Comparison of ENCODE assay signal across 8 mouse cellular contexts in genomic region chr8:46639010-46639571, GRCm38 (mm10). TPM values are rescaled to one million over a fixed set of nuclear protein-coding genes. Genes with fewer than 3 reads are reported as not detected.
A peak's percentile ranks its signal among the peaks of the same experiment; 100 is the strongest.
DNase-seq lines count a peak whose midpoint lies in the region; ATAC-seq and TF ChIP-seq lines count a peak whose summit lies in the region.

No protein-coding gene starts in this region.

- no peaks in the 10 kb centered on the region for H3K27me3 ChIP-seq in heart, embryonic 10.5 days (ENCODE audit: insufficient read depth, poor library complexity, severe bottlenecking)
- no peaks in the 10 kb centered on the region for H3K27me3 ChIP-seq in liver, embryonic 11.5 days (replicated peaks; ENCODE audit: control insufficient read depth, insufficient read depth, low read length)
- no peaks in the 10 kb centered on the region for H3K27me3 ChIP-seq in neural tube, embryonic 15.5 days (replicated peaks)
- no peaks in the 10 kb centered on the region for H3K27me3 ChIP-seq in thymus, adult 2 months (ENCODE audit: control insufficient read depth, insufficient read depth, low read length)

- no peaks in the 10 kb centered on the region for H3K4me1 ChIP-seq in heart, embryonic 10.5 days
- 0 out of 2 replicates have a peak, but pooled peaks cover 4% of the 10 kb centered on the region for H3K4me1 ChIP-seq in liver, embryonic 11.5 days (replicated peaks; ENCODE audit: control insufficient read depth, insufficient read depth, low read length)
- H3K4me1 ChIP-seq in neural tube, embryonic 15.5 days = no peaks in the 10 kb centered on the region
- H3K4me1 ChIP-seq in thymus, adult 2 months (replicated peaks; ENCODE audit: control insufficient read depth, insufficient read depth, low read length) = no peaks in the 10 kb centered on the region; the same call in none of the 2 replicates

- H3K27ac ChIP-seq in heart, embryonic 10.5 days = no peak overlapping the region
- no peak overlapping the region for H3K27ac ChIP-seq in liver, embryonic 11.5 days (ENCODE audit: low read depth, low read length)
- peak overlapping the region; percentile 51 for H3K27ac ChIP-seq in neural tube, embryonic 15.5 days (replicated peaks)
- no peak overlapping the region for H3K27ac ChIP-seq in thymus, adult 2 months (ENCODE audit: control insufficient read depth, insufficient read depth, low read length)

- TF ChIP-seq CTCF in thymus, adult 2 months (IDR thresholded peaks at IDR 0.05; ENCODE audit: borderline replicate concordance, control insufficient read depth, extremely low read depth, insufficient read depth, low read length, poor library complexity) = no peak

- no peak overlapping the region for H3K4me2 ChIP-seq in liver, embryonic 11.5 days
- peak overlapping the region; percentile 31; the same call in 1 of the 2 replicates for H3K4me2 ChIP-seq in neural tube, embryonic 15.5 days

- 62% methylated on average over 6 of the region's 6 CpGs for WGBS in heart, embryonic 10.5 days
- WGBS in liver, embryonic 11.5 days = 45% methylated on average over 6 of the region's 6 CpGs
- 60% methylated on average over 6 of the region's 6 CpGs for WGBS in neural tube, embryonic 15.5 days
- WGBS in thymus, adult 2 months = 37% methylated on average over 6 of the region's 6 CpGs

- peaks cover 42% of the 10 kb centered on the region for H3K36me3 ChIP-seq in heart, embryonic 10.5 days
- H3K36me3 ChIP-seq in liver, embryonic 11.5 days (ENCODE audit: control insufficient read depth, insufficient read depth, low read length) = peaks cover 19% of the 10 kb centered on the region
- H3K36me3 ChIP-seq in neural tube, embryonic 15.5 days = peaks cover 32% of the 10 kb centered on the region
- H3K36me3 ChIP-seq in thymus, adult 2 months (ENCODE audit: control insufficient read depth, insufficient read depth, low read length) = peaks cover 35% of the 10 kb centered on the region

- peak; percentile 96 for DNase-seq in heart, adult 11 months
- DNase-seq in heart, embryonic 10.5 days (ENCODE audit: low spot score) = no peak
- DNase-seq in adipocyte (ENCODE audit: low spot score) = peak; percentile 96
- peak; percentile 53 for DNase-seq in heart, postnatal 4 days
- no peak for DNase-seq in liver, embryonic 11.5 days (ENCODE audit: low spot score)
- no peak for DNase-seq in thymus, adult 2 months

- no peak for TF ChIP-seq POLR2A in thymus, adult 2 months (IDR thresholded peaks at IDR 0.05; ENCODE audit: control insufficient read depth, extremely low read depth, insufficient read depth, low read length, poor library complexity)

- H3K4me3 ChIP-seq in heart, embryonic 10.5 days = no peak overlapping the region
- no peak overlapping the region for H3K4me3 ChIP-seq in liver, embryonic 11.5 days (ENCODE audit: low read depth, low read length)
- no peak overlapping the region for H3K4me3 ChIP-seq in neural tube, embryonic 15.5 days (replicated peaks)
- H3K4me3 ChIP-seq in thymus, adult 2 months (ENCODE audit: control insufficient read depth, insufficient read depth, low read length) = no peak overlapping the region

- 0 out of 2 replicates have a peak, but pooled peaks have one; percentile 52 for ATAC-seq in erythroid progenitor cell, adult 5-6 weeks (replicated peaks; ENCODE audit: low FRiP score, poor library complexity, severe bottlenecking)
- peak; percentile 56; the same call in 1 of the 2 replicates for ATAC-seq in liver, embryonic 11.5 days (replicated peaks; ENCODE audit: low FRiP score)
- ATAC-seq in neural tube, embryonic 15.5 days (ENCODE audit: low FRiP score) = peak; percentile 70

- H3K9me3 ChIP-seq in heart, embryonic 10.5 days = no peaks in the 10 kb centered on the region
- H3K9me3 ChIP-seq in liver, embryonic 11.5 days (ENCODE audit: control insufficient read depth, low read length) = no peaks in the 10 kb centered on the region
- H3K9me3 ChIP-seq in neural tube, embryonic 15.5 days (replicated peaks) = no peaks in the 10 kb centered on the region

- H3K9ac ChIP-seq in liver, embryonic 11.5 days (ENCODE audit: low read depth, low read length) = no peak overlapping the region
- no peak overlapping the region for H3K9ac ChIP-seq in neural tube, embryonic 15.5 days (replicated peaks)

RNA-seq across cellular contexts. Expression of gene Casp3, which starts 22.0 kb away (rescaled TPM):
- 63.7 and 73.3 TPM in 2 replicates for polyA plus RNA-seq in heart, embryonic 10.5 days (2016; fragmentation: Nextera tagmentation; extraction: Ambion mirVana)
- total RNA-seq in erythroid progenitor cell, adult 5-6 weeks (2015; ENCODE audit: low replicate concordance) = 16.8 and 19.1 TPM in 2 replicates
- total RNA-seq in erythroid progenitor cell, adult 5-6 weeks (2017; ENCODE audit: low replicate concordance) = 23.0 and 32.5 TPM in 2 replicates
- total RNA-seq in heart, postnatal 4 days (2021) = 10 to 100 TPM; 35.6 to 37.9 TPM
- polyA plus RNA-seq in liver, embryonic 11.5 days (2014; fragmentation: Nextera tagmentation; extraction: Ambion mirVana) = 155 and 175 TPM in 2 replicates
- 192 and 212 TPM in 2 replicates for polyA plus RNA-seq in neural tube, embryonic 15.5 days (2015; fragmentation: Nextera tagmentation; extraction: Ambion mirVana)
- 13.0 and 14.7 TPM in 2 replicates for polyA plus RNA-seq in thymus, adult 2 months (2012; rRNA removed)

RNA-seq across cellular contexts. Expression of gene Primpol, which starts 22.1 kb away (rescaled TPM):
- polyA plus RNA-seq in heart, embryonic 10.5 days (2016; fragmentation: Nextera tagmentation; extraction: Ambion mirVana) = 10.2 and 11.8 TPM in 2 replicates
- 15.9 and 20.1 TPM in 2 replicates for total RNA-seq in erythroid progenitor cell, adult 5-6 weeks (2015; ENCODE audit: low replicate concordance)
- 5.8 and 71.1 TPM in 2 replicates for total RNA-seq in erythroid progenitor cell, adult 5-6 weeks (2017; ENCODE audit: low replicate concordance)
- total RNA-seq in heart, postnatal 4 days (2021) = 1 to 10 TPM; 8.3 to 8.8 TPM
- 16.4 and 18.5 TPM in 2 replicates for polyA plus RNA-seq in liver, embryonic 11.5 days (2014; fragmentation: Nextera tagmentation; extraction: Ambion mirVana)
- polyA plus RNA-seq in neural tube, embryonic 15.5 days (2015; fragmentation: Nextera tagmentation; extraction: Ambion mirVana) = 8.4 and 9.5 TPM in 2 replicates
- polyA plus RNA-seq in thymus, adult 2 months (2012; rRNA removed) = 3.2 and 4.7 TPM in 2 replicates

Comparison
In these comparisons a context has a peak if more than half of its experiments do, and no peak if none do; other contexts are left out.
1. DNase-seq: peak in heart, adult 11 months (single experiment), adipocyte (single experiment) and heart, postnatal 4 days (single experiment); none in heart, embryonic 10.5 days (single experiment), liver, embryonic 11.5 days (single experiment) and thymus, adult 2 months (single experiment).
2. Peak in every context shown above with its lines, with median percentiles within 50 percentile points of each other: ATAC-seq.